Mouse (Mus musculus) olfactory bulb, adult 2 months (tissue): ENCODE measurements around the gene Antxr2.

Experiments
- CTCF ChIP-seq: fragments of 200-500 bp; IDR thresholded peaks from 2 replicates; pipeline ENCODE4 v1.5.1; 2012; ENCODE audit warnings: low read depth, mild to moderate bottlenecking, low read length, moderate library complexity; ENCODE audit not compliant: insufficient read depth
- POLR2A ChIP-seq: fragments of 200-500 bp; IDR thresholded peaks from 2 replicates; pipeline ENCODE4 v1.6.1; 2012; ENCODE audit warnings: mild to moderate bottlenecking, low read depth, low read length, moderate library complexity; ENCODE audit not compliant: insufficient read depth

DNA sequence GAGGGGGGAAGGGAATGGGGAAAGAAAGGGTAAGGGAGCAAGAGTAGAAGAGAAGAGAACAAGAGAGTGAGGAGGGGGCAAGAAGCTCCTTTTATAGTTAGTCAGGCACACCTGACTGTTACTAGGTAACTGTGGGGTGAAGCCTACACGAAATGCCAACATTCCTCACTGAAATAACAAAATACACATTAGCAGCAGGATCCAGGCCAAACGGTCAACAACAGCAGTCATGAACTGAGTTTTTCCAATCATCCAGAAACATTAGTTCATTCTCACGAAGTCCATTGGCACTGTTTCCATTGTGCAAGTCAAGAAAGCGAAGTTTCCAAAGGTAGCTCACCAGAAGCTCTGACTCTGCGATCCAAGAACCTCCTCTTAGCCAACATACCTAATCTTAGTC lies 63.8 kb downstream of the Antxr2 start:
- TF ChIP-seq POLR2A (no peak), CTCF (no peak)
